Mouse (Mus musculus) erythroblast, adult 5-6 weeks (primary cell): ENCODE data around the gene Immp1l. TPM values are rescaled to one million over a fixed set of nuclear protein-coding genes. Genes with fewer than 3 reads are reported as not detected.

Experiments used
- ATAC-seq: replicated peaks from 2 replicates; pipeline ENCODE4 v1.8.0; 2016; ENCODE audit warnings: moderate number of reproducible peaks, mild to moderate bottlenecking, moderate TSS enrichment, inconsistent platforms; ENCODE audit not compliant: poor library complexity, low FRiP score, severe bottlenecking
- total RNA-seq, 2 experiments: library from RNA; stranded (forward) in 1 of 2; stranded (reverse) in 1 of 2; fragments of 150-400 nt in 1 of 2; fragments of 200-764, 138-1000 nt in 1 of 2; gene quantifications; 2 replicates each; pipeline versions ENCODE4 v1.2.3 to v1.2.4; 2015 to 2017; ENCODE audit warnings: low replicate concordance in 2 of 2

The Immp1l gene
- total RNA-seq, 2 experiments from 2014 or later, result 8.8 to 27.9 TPM

GRCm38 (mm10) chr2:106002835-106003739, 98.6 kb downstream of the Immp1l start, which contains the start of gene Dnajc24:
Gene Dnajc24 (minus strand): TSS chr2:106003549.
- peak; percentile 100 for ATAC-seq

GRCm38 (mm10) chr2:106008415-106008814, 104.0 kb downstream of the Immp1l start:
- no peak for ATAC-seq

Other genes starting within 250 kb of the Immp1l start
- 1.3 TPM in 1 of 2 replicates, not detected in the other for gene Pax6, start 235.7 kb upstream of the Immp1l start, total RNA-seq (2015; ENCODE audit: low replicate concordance)
- gene Pax6, start 235.7 kb upstream of the Immp1l start, total RNA-seq (2017; ENCODE audit: low replicate concordance), result not detected in 2 replicates
- gene Elp4, start 74 bp upstream of the Immp1l start, total RNA-seq (2015; ENCODE audit: low replicate concordance), result 0.38 and 4.8 TPM in 2 replicates
- gene Elp4, start 74 bp upstream of the Immp1l start, total RNA-seq (2017; ENCODE audit: low replicate concordance), result 1.6 and 6.8 TPM in 2 replicates
- 5.0 TPM in 1 of 2 replicates, not detected in the other for gene Dnajc24, start 98.9 kb downstream of the Immp1l start, total RNA-seq (2015; ENCODE audit: low replicate concordance)
- 7.8 and 15.1 TPM in 2 replicates for gene Dnajc24, start 98.9 kb downstream of the Immp1l start, total RNA-seq (2017; ENCODE audit: low replicate concordance)